Mouse (Mus musculus): ENCODE data around the gene Cldn1.

Cldn1 gene

GRCm38 (mm10) chr16:26371325-26372053 lies at the start of gene Cldn1:
Gene Cldn1 (minus strand): TSS chr16:26371841.
- DNase-seq (ENCODE audit: low spot score in 2 of 2): peak; percentile 34 to 74

GRCm38 (mm10) chr16:26418616-26419015 lies 47.0 kb upstream of the Cldn1 start:
- no peak for DNase-seq (ENCODE audit: low spot score in 2 of 2)

GRCm38 (mm10) chr16:26404070-26404469 lies 32.4 kb upstream of the Cldn1 start:
- DNase-seq (ENCODE audit: low spot score in 2 of 2): no peak

GRCm38 (mm10) chr16:26400971-26401370 lies 29.3 kb upstream of the Cldn1 start:
- no peak for DNase-seq (ENCODE audit: low spot score in 2 of 2)

- no peak for DNase-seq (ENCODE audit: low spot score in 2 of 2)
Observed at GRCm38 (mm10) chr16:26400549-26400948, 28.9 kb upstream of the Cldn1 start.

- DNase-seq (ENCODE audit: low spot score in 2 of 2): no peak
Observed at GRCm38 (mm10) chr16:26390936-26391335, 19.3 kb upstream of the Cldn1 start.

GRCm38 (mm10) chr16:26386159-26386558 lies 14.5 kb upstream of the Cldn1 start:
- no peak for DNase-seq (ENCODE audit: low spot score in 2 of 2)

- no peak for DNase-seq (ENCODE audit: low spot score in 2 of 2)
Observed at GRCm38 (mm10) chr16:26384112-26384649, 12.5 kb upstream of the Cldn1 start.

GRCm38 (mm10) chr16:26377170-26377569 lies 5.5 kb upstream of the Cldn1 start:
- DNase-seq (ENCODE audit: low spot score in 2 of 2): no peak

GRCm38 (mm10) chr16:26370127-26370526 lies 1.5 kb downstream of the Cldn1 start:
- no peak for DNase-seq (ENCODE audit: low spot score in 2 of 2)

GRCm38 (mm10) chr16:26369044-26369730 lies 2.5 kb downstream of the Cldn1 start:
- DNase-seq (ENCODE audit: low spot score in 2 of 2): no peak

- no peak for DNase-seq (ENCODE audit: low spot score in 2 of 2)
Observed at GRCm38 (mm10) chr16:26368121-26368520, 3.5 kb downstream of the Cldn1 start.

GRCm38 (mm10) chr16:26360694-26361093 lies 10.9 kb downstream of the Cldn1 start:
- no peak for DNase-seq (ENCODE audit: low spot score in 2 of 2)

- no peak for DNase-seq (ENCODE audit: low spot score in 2 of 2)
Observed at GRCm38 (mm10) chr16:26359619-26360018, 12.0 kb downstream of the Cldn1 start.

- DNase-seq (ENCODE audit: low spot score in 2 of 2): no peak
Observed at GRCm38 (mm10) chr16:26358898-26359297, 12.7 kb downstream of the Cldn1 start.

- no peak for DNase-seq (ENCODE audit: low spot score in 2 of 2)
Observed at GRCm38 (mm10) chr16:26357863-26358780, 13.5 kb downstream of the Cldn1 start.

GRCm38 (mm10) chr16:26355513-26355912 lies 16.1 kb downstream of the Cldn1 start:
- DNase-seq (ENCODE audit: low spot score in 2 of 2): no peak

GRCm38 (mm10) chr16:26350786-26351185 lies 20.9 kb downstream of the Cldn1 start:
- DNase-seq (ENCODE audit: low spot score in 2 of 2): no peak

- no peak for DNase-seq (ENCODE audit: low spot score in 2 of 2)
Observed at GRCm38 (mm10) chr16:26348809-26349208, 22.8 kb downstream of the Cldn1 start.

- no peak for DNase-seq (ENCODE audit: low spot score in 2 of 2)
Observed at GRCm38 (mm10) chr16:26316281-26316680, 55.4 kb downstream of the Cldn1 start.

- peak; percentile 20 to 28 for DNase-seq (ENCODE audit: low spot score in 2 of 2)
Observed at GRCm38 (mm10) chr16:26314815-26315214, 56.8 kb downstream of the Cldn1 start.

- no peak for DNase-seq (ENCODE audit: low spot score in 2 of 2)
Observed at GRCm38 (mm10) chr16:26309402-26309801, 62.2 kb downstream of the Cldn1 start.

Measured in frontal cortex, postnatal 10 days (tissue).